Mouse (Mus musculus) ES-E14 (cell line): ENCODE measurements around the gene Cdkl4. TPM values are rescaled to one million over a fixed set of nuclear protein-coding genes. Genes with fewer than 3 reads are reported as not detected.

Source experiments
- DNase-seq: peaks from one replicate; pipeline ENCODE4 v3.0.0-alpha.2; 2013; ENCODE audit warnings: low read depth, low spot score
- H3K27ac ChIP-seq: 2 replicates; pipeline ENCODE4 v1.5.1; 2012; ENCODE audit warnings: low read depth, mild to moderate bottlenecking, low read length, moderate library complexity, mixed read lengths; ENCODE audit not compliant: poor library complexity, insufficient read depth, severe bottlenecking
- H3K36me3 ChIP-seq: 2 replicates; pipeline ENCODE4 v1.6.1; 2012; ENCODE audit warnings: mild to moderate bottlenecking, low read length, moderate library complexity, mixed read lengths; ENCODE audit not compliant: control insufficient read depth, poor library complexity, insufficient read depth, severe bottlenecking
- H3K4me1 ChIP-seq, 2 experiments: fragments of 150-350 bp in 1 of 2; sonication (generic) in 1 of 2; 2 replicates each; pipeline ENCODE4 v1.6.1; 2012; ENCODE audit warnings: low read length in 2 of 2, mild to moderate bottlenecking in 1 of 2, mixed read lengths in 1 of 2; ENCODE audit not compliant: control insufficient read depth in 2 of 2, insufficient read depth in 2 of 2, poor library complexity in 1 of 2
- H3K4me3 ChIP-seq, 2 experiments: fragments of 150-350 bp in 1 of 2; sonication (generic) in 1 of 2; 2 replicates each; pipeline ENCODE4 v1.5.1; 2012; ENCODE audit warnings: low read length in 2 of 2, low read depth in 1 of 2, mild to moderate bottlenecking in 1 of 2, mixed read lengths in 1 of 2; ENCODE audit not compliant: insufficient read depth in 1 of 2, poor library complexity in 1 of 2, severe bottlenecking in 1 of 2
- H3K9ac ChIP-seq: 2 replicates; pipeline ENCODE4 v1.6.1; 2012; ENCODE audit warnings: low read depth, mild to moderate bottlenecking, low read length, mixed read lengths; ENCODE audit not compliant: poor library complexity, insufficient read depth, severe bottlenecking
- H3K9me3 ChIP-seq: fragments of 150-350 bp; sonication (generic); 2 replicates; pipeline ENCODE4 v1.6.1; 2012; ENCODE audit warnings: low read depth, mild to moderate bottlenecking, low read length; ENCODE audit not compliant: control insufficient read depth, insufficient read depth
- CHD2 ChIP-seq: IDR thresholded peaks from 2 replicates; pipeline ENCODE4 v1.6.1; 2014; ENCODE audit warnings: mild to moderate bottlenecking, low read depth, low read length, inconsistent platforms
- HCFC1 ChIP-seq: IDR thresholded peaks from 2 replicates; pipeline ENCODE4 v1.6.1; 2012; ENCODE audit warnings: low read length, inconsistent platforms, borderline replicate concordance; ENCODE audit not compliant: insufficient read depth
- MAFK ChIP-seq: IDR thresholded peaks from 2 replicates; pipeline ENCODE4 v1.6.1; 2014; ENCODE audit warnings: mild to moderate bottlenecking, low read depth, low read length, inconsistent platforms; ENCODE audit not compliant: insufficient read depth
- ZC3H11A ChIP-seq: IDR thresholded peaks from 2 replicates; pipeline ENCODE4 v1.6.1; 2012; ENCODE audit warnings: low read depth, mild to moderate bottlenecking, inconsistent platforms, low read length, borderline replicate concordance
- ZNF384 ChIP-seq: IDR thresholded peaks from 2 replicates; pipeline ENCODE4 v1.6.1; 2012; ENCODE audit warnings: low read depth, low read length, inconsistent platforms
- in situ Hi-C, 2 experiments: fragments of 600-800 bp; cut with MboI; formaldehyde crosslinking; loops; one replicate each; pipeline ENCODE4 v1.15.1; 2025; ENCODE audit warnings: low sequenced_read_pairs in 2 of 2, inconsistent platforms in 1 of 2; ENCODE audit not compliant: unreplicated experiment in 2 of 2
- total RNA-seq: library from RNA; depleted of rRNA; stranded (reverse); fragments of 300-350 nt; gene quantifications from 2 replicates; pipeline ENCODE4 v1.2.3, GENCODE M21; 2012

The Cdkl4 gene
- total RNA-seq, 1 experiment = 0.49 TPM

- TF ChIP-seq ZNF384 = no peak
- no peak for TF ChIP-seq CHD2
- no peak for TF ChIP-seq HCFC1
- no peak for TF ChIP-seq ZC3H11A
- no peak for TF ChIP-seq MAFK
- Histone ChIP-seq H3K27ac (no peak overlapping the region), H3K4me1 (peaks cover 3 to 7% of the 10 kb centered on the region in 2 experiments; a peak in 2 of 4 replicates), H3K36me3 (no peaks in the 10 kb centered on the region), H3K4me3 (no peak overlapping the region), H3K9ac (no peak overlapping the region), H3K9me3 (no peaks in the 10 kb centered on the region)
- in situ Hi-C loops = no loop called here
- no peak for DNase-seq
These were observed 20.2 kb downstream of the Cdkl4 start for GRCm38 (mm10) chr17:80557461-80557860.

- in situ Hi-C loops = loop anchor here in 1 of 2 experiments (5.0 kb wide), 1 partner anchor 71 kb away; the partner anchor contains the start of gene Sos1
- H3K27ac ChIP-seq = no peak overlapping the region
These were observed 24.0 kb downstream of the Cdkl4 start for GRCm38 (mm10) chr17:80553318-80554270.

GRCm38 (mm10) chr17:80552653-80553052 is 25.0 kb downstream of the Cdkl4 start:
- in situ Hi-C loops = loop anchor here in 1 of 2 experiments (5.0 kb wide), 1 partner anchor 70 kb away; the partner anchor contains the start of gene Sos1
- Histone ChIP-seq H3K36me3 (no peaks in the 10 kb centered on the region; the same call in 1 of the 2 replicates), H3K4me3 (no peak overlapping the region; a peak in 1 of 4 replicates), H3K27ac (no peak overlapping the region), H3K9me3 (no peaks in the 10 kb centered on the region), H3K9ac (no peak overlapping the region), H3K4me1 (peaks cover 0 to 2% of the 10 kb centered on the region in 2 experiments; a peak in 1 of 4 replicates)
- DNase-seq = no peak
- no peak for TF ChIP-seq HCFC1
- TF ChIP-seq ZNF384 = no peak
- TF ChIP-seq MAFK = no peak
- no peak for TF ChIP-seq CHD2
- TF ChIP-seq ZC3H11A = no peak

More at GRCm38 (mm10) chr17:80553318-80554270, 24.0 kb downstream of the Cdkl4 start:
- Histone ChIP-seq H3K4me3 (peak overlapping the region; percentile 81 to 86), H3K4me1 (peaks cover 0 to 3% of the 10 kb centered on the region in 2 experiments; a peak in 1 of 4 replicates), H3K36me3 (no peaks in the 10 kb centered on the region; the same call in 1 of the 2 replicates), H3K9ac (peak overlapping the region; percentile 89), H3K9me3 (no peaks in the 10 kb centered on the region)
- peak; percentile 36; the same call in 1 of the 2 replicates for TF ChIP-seq ZC3H11A
- peak; percentile 72 for TF ChIP-seq CHD2
- peak; percentile 63 for TF ChIP-seq MAFK
- TF ChIP-seq ZNF384 = no peak
- TF ChIP-seq HCFC1 = 0 out of 2 replicates have a peak, but pooled peaks have one; percentile 8
- peak; percentile 82 for DNase-seq

- Histone ChIP-seq H3K4me3 (no peak overlapping the region), H3K4me1 (peaks cover 0 to 2% of the 10 kb centered on the region in 2 experiments; a peak in 1 of 4 replicates), H3K27ac (no peak overlapping the region), H3K36me3 (no peaks in the 10 kb centered on the region; the same call in 1 of the 2 replicates), H3K9ac (no peak overlapping the region), H3K9me3 (no peaks in the 10 kb centered on the region)
- TF ChIP-seq ZC3H11A = no peak
- no peak for TF ChIP-seq MAFK
- TF ChIP-seq CHD2 = no peak
- no peak for TF ChIP-seq ZNF384
- no peak for TF ChIP-seq HCFC1
- DNase-seq = no peak
- in situ Hi-C loops = loop anchor here in 1 of 2 experiments (5.0 kb wide), 1 partner anchor 69 kb away; the partner anchor contains the start of gene Sos1
These were observed 26.6 kb downstream of the Cdkl4 start for GRCm38 (mm10) chr17:80550981-80551380.
